Mouse (Mus musculus) right cerebral cortex, adult 18-20 months (tissue): ENCODE measurements at regions not wholly inside any gene's neighbourhood (a gene's known extent, or its start where the extent isn't known, plus 50 kb on each side); places are given as distances from the start of the nearest gene placed in this dataset.

Experiments
- DNase-seq: peaks from one replicate; pipeline ENCODE4 v3.0.0; 2022; ENCODE audit warnings: mixed read lengths

DNA sequence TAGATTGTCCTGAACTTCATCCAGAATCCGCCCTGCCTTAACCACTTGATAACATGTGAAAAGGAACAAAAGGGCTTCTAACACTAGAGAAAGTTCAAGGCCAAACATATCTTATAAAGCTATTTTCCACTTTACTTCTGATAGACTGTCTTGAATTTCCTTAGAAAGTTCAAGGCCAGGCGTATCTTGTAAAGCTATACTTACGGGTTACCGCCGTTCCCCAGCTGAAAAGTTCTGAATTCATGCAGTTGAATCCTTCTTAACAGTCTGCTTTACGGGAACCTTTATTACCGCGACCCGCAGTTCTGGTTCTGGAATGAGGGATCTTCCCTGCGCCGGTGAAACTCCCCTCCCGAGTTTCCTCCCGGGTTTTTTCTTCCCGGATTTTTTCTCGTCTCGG lies 492.0 kb downstream of the Gm21739 start:
- DNase-seq = peak; percentile 0
